Mouse (Mus musculus) inflammation-experienced regulatory T-cells, adult 6 months (primary cell): ENCODE data around the gene Alg3. TPM values are rescaled to one million over a fixed set of nuclear protein-coding genes. Genes with fewer than 3 reads are reported as not detected.

Experiments used
- ATAC-seq: one replicate; pipeline ENCODE4 v1.8.0; 2017
- polyA plus RNA-seq, 3 experiments: library from polyadenylated mRNA; unstranded; fragments of 100-300 nt; shearing (Covaris generic); gene quantifications; one replicate each; pipeline ENCODE4 v1.2.1; 2017

Gene Alg3
- 10 to 100 TPM; 22.7 to 33.7 (median 28.4) TPM for polyA plus RNA-seq

GRCm38 (mm10) chr16:20611357-20612227 lies at the start of gene Alg3, which contains the start of the genes Eef1akmt4 and Gm49333:
Alg3 (minus strand) TSS chr16:20611735.
Eef1akmt4 (plus strand) TSS chr16:20611593.
Gm49333 (plus strand) TSS chr16:20611610.
- ATAC-seq: peak; percentile 96

- no peak for ATAC-seq
These were observed 46.1 kb upstream of the Alg3 start for GRCm38 (mm10) chr16:20657661-20658060.

- no peak for ATAC-seq
These were observed 41.8 kb upstream of the Alg3 start for GRCm38 (mm10) chr16:20653315-20653714.

DNA sequence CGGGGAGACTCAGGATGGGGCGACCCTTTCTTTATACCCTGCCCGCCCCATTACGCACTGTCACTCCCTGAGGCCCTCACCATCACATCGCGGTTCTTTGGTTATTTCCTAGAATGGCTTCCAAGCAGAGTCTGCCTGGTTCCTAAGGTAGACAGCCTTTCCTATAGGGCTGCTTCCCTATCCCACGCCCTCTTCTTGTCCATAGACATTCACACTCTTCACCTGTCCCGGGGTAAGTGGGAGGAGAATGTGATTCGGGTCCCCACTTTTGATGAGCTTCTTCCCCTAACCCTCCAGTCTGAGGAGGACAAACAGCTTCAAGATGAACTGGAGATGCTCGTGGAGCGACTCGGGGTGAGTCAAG lies 40.4 kb upstream of the Alg3 start:
- no peak for ATAC-seq

GRCm38 (mm10) chr16:20651076-20651946 lies 39.8 kb upstream of the Alg3 start, which contains the start of gene Psmd2:
Psmd2 (plus strand) TSS chr16:20651652.
- ATAC-seq: peak; percentile 97

GRCm38 (mm10) chr16:20643911-20644310 lies 32.4 kb upstream of the Alg3 start:
- no peak for ATAC-seq

- ATAC-seq: peak; percentile 43
These were observed 30.6 kb upstream of the Alg3 start for GRCm38 (mm10) chr16:20642161-20642560.

GRCm38 (mm10) chr16:20638367-20638766 lies 26.8 kb upstream of the Alg3 start:
- no peak for ATAC-seq

DNA sequence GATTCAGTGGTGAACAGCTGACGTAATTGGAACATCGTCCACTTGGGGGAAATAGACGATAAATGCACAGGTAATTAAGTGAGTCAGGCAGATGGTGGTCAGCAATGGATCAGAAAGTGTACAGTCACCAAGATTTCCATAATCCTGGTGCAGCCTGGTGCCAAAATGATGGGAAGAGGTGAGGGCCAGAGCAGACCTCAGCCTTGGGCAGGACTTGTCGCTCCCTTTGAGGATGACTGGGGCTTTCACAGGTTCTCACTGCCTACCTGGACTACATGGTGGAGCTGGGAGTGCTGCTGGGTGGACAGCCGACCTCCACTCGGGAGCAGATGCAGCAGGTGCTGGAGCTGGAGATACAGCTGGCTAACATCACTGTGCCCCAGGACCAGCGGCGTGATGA lies 25.9 kb upstream of the Alg3 start:
- ATAC-seq: no peak

DNA sequence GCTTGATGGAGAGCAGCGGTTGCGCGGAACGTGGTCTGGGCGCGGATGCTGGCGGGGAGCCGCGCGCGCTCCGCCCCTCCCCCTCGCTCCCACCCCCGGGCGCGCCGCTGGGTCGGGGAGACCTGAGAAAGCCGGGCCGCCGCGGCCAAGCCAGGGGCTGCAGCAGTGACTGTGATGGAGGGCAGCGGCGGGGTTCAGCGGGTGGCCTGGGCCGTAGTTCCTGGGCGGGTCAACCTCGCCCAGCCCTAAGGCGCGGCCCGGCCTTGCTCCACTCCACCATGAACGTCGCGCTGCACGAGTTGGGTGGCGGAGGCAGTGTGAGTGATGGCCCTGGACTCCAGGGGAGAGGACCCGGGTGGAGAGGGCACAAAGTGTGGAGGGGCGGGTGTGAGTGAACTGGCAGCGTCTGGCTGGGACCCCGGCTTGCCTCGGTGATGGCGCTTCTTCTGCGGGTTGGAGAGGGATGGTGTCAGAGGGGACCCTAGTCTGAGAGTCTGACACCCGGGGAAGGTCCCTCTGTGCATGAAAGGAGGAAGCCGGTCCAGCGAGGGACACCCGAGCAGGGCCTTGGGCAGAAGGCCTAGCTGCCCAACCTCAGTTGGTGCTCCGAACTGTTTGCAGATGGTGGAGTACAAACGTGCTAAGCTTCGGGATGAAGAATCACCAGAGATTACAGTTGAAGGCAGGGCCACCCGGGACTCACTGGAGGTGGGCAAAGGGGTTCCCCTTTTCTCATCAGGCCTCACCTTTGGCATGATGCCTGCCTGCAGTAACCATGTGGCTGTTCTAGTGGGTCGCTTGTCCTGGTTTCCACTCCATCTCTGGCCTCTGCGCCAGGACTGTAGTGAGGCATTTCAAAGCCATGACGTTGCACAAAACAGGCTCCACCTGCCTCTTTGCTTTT lies 18.4 kb upstream of the Alg3 start, which contains the start of gene Ece2:
Gene Ece2 (plus strand): TSS at position 98 of the 904 bp plus-strand sequence.
- no peak for ATAC-seq

DNA sequence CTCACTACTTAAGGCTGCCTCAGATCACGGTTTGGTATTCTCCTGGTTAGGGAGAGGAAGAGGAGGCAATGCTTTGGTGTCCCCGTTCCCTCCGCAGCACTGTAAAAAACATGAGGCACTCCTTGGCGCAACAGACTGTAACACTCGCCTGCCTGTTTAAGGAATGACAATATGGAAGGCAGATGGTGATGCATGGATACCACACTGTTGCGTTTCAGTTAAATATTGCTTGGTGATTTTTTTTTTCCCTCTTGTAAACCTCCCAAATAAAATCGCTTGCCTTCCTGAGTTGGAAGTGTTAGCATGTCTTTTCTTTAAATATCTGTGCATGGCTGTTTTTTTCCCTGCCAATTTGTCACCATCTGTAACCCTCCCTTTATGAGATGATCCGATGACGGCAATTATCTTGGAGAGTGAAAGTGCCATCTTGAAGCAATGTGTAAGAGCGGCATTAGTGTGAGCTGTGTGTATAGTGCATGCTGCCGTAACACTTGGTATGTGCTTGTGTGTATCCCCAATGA lies 17.4 kb upstream of the Alg3 start:
- no peak for ATAC-seq

- no peak for ATAC-seq
These were observed 11.7 kb upstream of the Alg3 start for GRCm38 (mm10) chr16:20623211-20623610.

DNA sequence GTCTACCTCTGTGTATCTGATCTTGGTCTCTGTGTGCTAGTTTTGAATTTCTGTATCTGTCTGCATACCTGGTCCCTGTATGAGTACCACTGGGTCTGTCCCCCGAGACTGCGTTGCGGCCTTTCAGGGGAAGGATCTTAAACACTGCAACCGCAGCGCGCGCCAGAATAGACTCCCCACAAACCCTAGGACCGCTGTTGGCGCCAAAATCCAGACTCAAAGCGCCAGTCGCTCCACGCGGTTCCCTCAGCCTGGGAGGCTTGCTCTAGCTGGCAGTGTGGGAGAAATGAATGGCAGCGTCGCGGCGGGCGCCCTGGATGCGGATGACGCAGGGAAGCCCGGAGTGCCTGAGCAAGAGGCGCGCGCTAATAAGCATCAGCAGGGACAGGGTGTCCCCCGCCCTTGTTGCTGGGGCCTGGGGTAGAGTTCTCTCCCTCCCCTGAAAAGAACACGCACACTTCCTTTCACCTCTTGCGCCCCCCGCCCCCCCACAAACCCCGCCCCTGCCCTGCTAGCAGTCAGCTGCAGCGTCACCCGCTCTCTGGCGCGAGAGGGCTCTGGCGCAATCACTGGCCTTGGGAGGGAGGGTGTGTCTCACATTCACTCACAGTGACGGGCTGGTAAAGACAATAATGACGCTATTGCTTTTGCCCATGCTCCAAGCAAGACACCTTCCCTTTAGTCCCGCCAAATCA lies 10.6 kb upstream of the Alg3 start:
- ATAC-seq: peak; percentile 11

- ATAC-seq: peak; percentile 44
These were observed 9.9 kb upstream of the Alg3 start, which contains the start of gene Camk2n2 for GRCm38 (mm10) chr16:20621191-20621990. Camk2n2 (minus strand) TSS chr16:20621287.

- ATAC-seq: peak; percentile 10
These were observed 9.2 kb upstream of the Alg3 start for GRCm38 (mm10) chr16:20620751-20621190.

DNA sequence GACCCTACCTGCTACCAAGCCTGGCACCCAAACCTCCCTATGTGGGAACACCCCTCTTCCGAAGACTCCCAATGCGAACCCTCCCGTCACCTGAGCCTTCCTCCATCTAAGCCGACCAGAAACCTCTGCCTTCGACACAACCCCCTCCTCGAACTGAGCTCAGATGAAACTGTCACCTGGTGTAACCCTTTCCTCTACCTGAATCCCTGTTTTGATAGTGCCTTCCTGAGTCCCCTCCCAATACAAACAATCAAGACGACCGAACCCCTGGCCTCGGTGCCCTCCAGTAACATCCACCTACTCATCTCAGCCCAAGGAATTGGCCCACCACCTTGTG lies 8.8 kb upstream of the Alg3 start:
- no peak for ATAC-seq

DNA sequence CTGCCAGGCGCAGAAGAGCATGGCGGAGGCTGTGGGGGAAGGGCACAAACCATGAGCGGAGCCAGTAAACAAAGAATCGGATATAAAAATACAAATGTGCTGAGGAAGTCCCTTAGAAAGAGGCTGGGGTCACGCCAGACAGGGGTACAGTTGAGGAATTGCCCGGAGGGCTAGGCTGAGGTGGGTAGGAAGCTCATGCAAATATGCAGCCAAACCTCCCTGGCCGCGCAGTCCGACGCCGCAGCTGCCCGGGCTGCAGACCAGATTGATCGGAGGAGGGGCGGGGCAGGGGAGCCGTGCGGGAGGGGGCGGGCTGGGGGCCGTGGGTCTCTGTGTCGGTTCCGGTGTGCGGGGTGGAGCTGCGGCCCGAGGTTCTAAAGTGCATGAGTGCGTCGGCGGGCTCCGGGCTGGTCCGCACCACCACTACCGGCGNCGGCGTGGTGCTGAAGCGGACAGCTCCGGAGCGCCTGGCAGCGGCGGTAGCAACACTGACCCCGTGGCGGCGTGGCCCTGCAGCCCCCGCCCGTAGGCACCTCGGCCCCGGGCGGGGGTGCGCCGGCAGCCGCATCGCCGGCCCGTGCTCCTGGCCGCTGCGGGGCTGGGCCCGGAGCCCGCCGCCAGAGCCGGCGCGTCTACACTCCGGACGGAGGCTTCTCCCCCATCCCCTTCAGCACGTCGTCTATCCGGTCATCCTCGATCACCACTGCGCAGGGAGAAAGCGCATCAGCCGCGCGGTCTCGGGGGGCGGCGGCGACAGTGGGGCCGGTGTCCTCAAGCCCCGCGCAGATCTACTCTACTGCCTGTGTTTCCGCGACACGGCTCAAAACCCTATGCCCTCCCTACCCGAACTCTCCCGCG lies 8.2 kb upstream of the Alg3 start:
- ATAC-seq: no peak

DNA sequence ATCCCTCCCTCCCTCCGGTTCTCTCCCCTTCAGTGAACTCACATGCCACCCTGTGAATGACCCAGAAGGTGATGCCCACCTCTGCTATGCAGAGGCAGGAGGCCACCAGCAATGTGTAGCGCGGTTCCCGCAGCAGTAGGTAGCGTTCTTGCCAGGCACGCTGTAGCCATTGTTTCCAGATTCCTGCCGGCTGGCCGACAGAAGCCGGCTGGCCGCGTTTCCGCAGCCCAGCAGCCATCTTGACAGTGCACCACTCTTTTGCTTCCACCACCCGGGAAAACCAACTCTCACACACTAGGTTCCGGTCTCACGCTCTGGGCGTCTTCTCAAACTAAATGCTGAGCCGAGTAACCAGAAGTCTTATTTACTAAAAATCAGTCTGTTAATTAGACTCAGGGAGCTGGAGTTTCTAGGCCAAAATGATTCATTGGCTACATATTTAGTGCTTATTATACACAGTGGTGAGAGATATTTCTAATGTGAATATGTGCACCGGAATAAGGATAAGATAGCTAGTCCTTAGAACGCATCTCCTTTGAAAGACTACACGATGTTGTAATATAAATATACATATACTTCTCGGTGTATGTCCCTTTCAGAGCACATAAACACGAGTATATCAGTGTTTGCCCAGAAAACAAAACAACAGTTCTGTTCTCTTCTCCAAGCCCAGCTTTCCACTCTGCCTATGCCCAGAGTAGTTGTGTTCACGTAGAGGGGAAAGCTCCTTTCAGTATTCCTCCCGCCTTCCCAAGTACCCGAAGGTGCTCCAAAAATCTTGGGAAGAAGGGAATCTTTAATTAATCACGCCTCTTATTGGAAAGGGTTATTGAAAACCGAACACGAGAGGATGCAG lies 806 bp downstream of the Alg3 start:
- ATAC-seq: peak; percentile 66
